In genomic region chr13:11958271-11958670, GRCm38 (mm10) we compare ENCODE assay signal across 25 mouse cellular contexts.
A peak's percentile ranks its signal among the peaks of the same experiment; 100 is the strongest.
DNase-seq lines count a peak whose midpoint lies in the region; ATAC-seq and TF ChIP-seq lines count a peak whose summit lies in the region.
"Had no signal": no experiment of that assay in that cellular context is flagged by ENCODE, and none has a peak within 500 bp of the region (broad histone marks: within the 10 kb centered on the region; RNA-seq: fewer than 3 reads in every experiment).

No protein-coding gene starts in this region.

- H3K9ac ChIP-seq in hindbrain, embryonic 11.5 days (ENCODE audit: low read depth, low read length), result no peak overlapping the region
- H3K9ac ChIP-seq: embryonic facial prominence, embryonic 13.5 days; forebrain, embryonic 12.5 days; forebrain, embryonic 15.5 days; hindbrain, embryonic 13.5 days had no signal

- 68% methylated on average over 4 of the region's 4 CpGs for WGBS in thymus, adult 2 months
- WGBS in hindbrain, embryonic 11.5 days, result 90% methylated on average over 4 of the region's 4 CpGs

- no peaks in the 10 kb centered on the region for H3K36me3 ChIP-seq in thymus, adult 2 months (ENCODE audit: control insufficient read depth, insufficient read depth, low read length)
- H3K36me3 ChIP-seq in hindbrain, embryonic 11.5 days (ENCODE audit: control insufficient read depth, insufficient read depth, low read length), result no peaks in the 10 kb centered on the region
- H3K36me3 ChIP-seq: embryonic facial prominence, embryonic 10.5 days; embryonic facial prominence, embryonic 13.5 days; forebrain, embryonic 12.5 days; forebrain, embryonic 15.5 days; hindbrain, embryonic 13.5 days had no signal

- H3K4me1 ChIP-seq in thymus, adult 2 months (replicated peaks; ENCODE audit: control insufficient read depth, insufficient read depth, low read length), result no peaks in the 10 kb centered on the region; the same call in 1 of the 2 replicates
- no peaks in the 10 kb centered on the region for H3K4me1 ChIP-seq in hindbrain, embryonic 11.5 days (replicated peaks; ENCODE audit: control insufficient read depth, insufficient read depth, low read length)
- H3K4me1 ChIP-seq: embryonic facial prominence, embryonic 10.5 days; embryonic facial prominence, embryonic 13.5 days; forebrain, embryonic 12.5 days; forebrain, embryonic 15.5 days; hindbrain, embryonic 13.5 days had no signal

- no peak overlapping the region for H3K4me3 ChIP-seq in thymus, adult 2 months (ENCODE audit: control insufficient read depth, insufficient read depth, low read length)
- H3K4me3 ChIP-seq in hindbrain, embryonic 11.5 days (ENCODE audit: low read depth, low read length), result no peak overlapping the region
- H3K4me3 ChIP-seq: embryonic facial prominence, embryonic 10.5 days; embryonic facial prominence, embryonic 13.5 days; erythroblast, embryonic 14.5 days; forebrain, embryonic 12.5 days; forebrain, embryonic 15.5 days; gastrocnemius, adult 2 months; hindbrain, embryonic 13.5 days had no signal

- DNase-seq in thymus, adult 2 months, result no peak
- DNase-seq in thymus, adult 18-20 months, result no peak
- peak; percentile 57 for DNase-seq in CD4-positive helper T cell, adult 2 months (ENCODE audit: low read depth, low spot score)
- peak; percentile 67 for DNase-seq in CD4-positive, CD25-positive, alpha-beta regulatory T cell, adult 2 months (ENCODE audit: low read depth, low spot score)
- peak; percentile 6 for DNase-seq in induced T-regulatory cell, adult 2 months (ENCODE audit: low read depth)
- no peak for DNase-seq in hindbrain, embryonic 11.5 days (ENCODE audit: low spot score)
- DNase-seq: adrenal gland, postnatal 10 days; adrenal gland, postnatal 36 days; cerebellum, adult 18-20 months; cerebellum, adult 9-10 months; cerebellum, postnatal 14 days; gastrocnemius, adult 2 months; gastrocnemius, postnatal 14 days; heart, adult 11 months had no signal

- no peak for TF ChIP-seq CTCF in thymus, adult 2 months (IDR thresholded peaks at IDR 0.05; ENCODE audit: borderline replicate concordance, control insufficient read depth, extremely low read depth, insufficient read depth, low read length, poor library complexity)

- no peak for TF ChIP-seq POLR2A in thymus, adult 2 months (IDR thresholded peaks at IDR 0.05; ENCODE audit: control insufficient read depth, extremely low read depth, insufficient read depth, low read length, poor library complexity)

- no peaks in the 10 kb centered on the region for H3K9me3 ChIP-seq in hindbrain, embryonic 11.5 days (ENCODE audit: control insufficient read depth, low read length)
- H3K9me3 ChIP-seq: embryonic facial prominence, embryonic 10.5 days; embryonic facial prominence, embryonic 13.5 days; forebrain, embryonic 12.5 days; forebrain, embryonic 15.5 days; hindbrain, embryonic 13.5 days had no signal

- ATAC-seq in megakaryocyte-erythroid progenitor cell, adult 5-6 weeks (replicated peaks; ENCODE audit: low FRiP score, low TSS enrichment, poor library complexity, severe bottlenecking), result no peak
- no peak for ATAC-seq in hindbrain, embryonic 11.5 days (ENCODE audit: low FRiP score)
- ATAC-seq: activated CD4-positive, CD25-positive, alpha-beta regulatory T cell, adult 4 months; forebrain, embryonic 15.5 days; hindbrain, embryonic 16.5 days; intestine, embryonic 16.5 days had no signal

- H3K4me2 ChIP-seq in hindbrain, embryonic 11.5 days (replicated peaks; ENCODE audit: low read depth, low read length), result no peak overlapping the region
- H3K4me2 ChIP-seq: embryonic facial prominence, embryonic 13.5 days; forebrain, embryonic 12.5 days; forebrain, embryonic 15.5 days; heart, embryonic 11.5 days; hindbrain, embryonic 13.5 days had no signal

- H3K27me3 ChIP-seq in thymus, adult 2 months (ENCODE audit: control insufficient read depth, insufficient read depth, low read length), result no peaks in the 10 kb centered on the region
- no peaks in the 10 kb centered on the region for H3K27me3 ChIP-seq in hindbrain, embryonic 11.5 days (ENCODE audit: control insufficient read depth, insufficient read depth, low read length)
- H3K27me3 ChIP-seq: embryonic facial prominence, embryonic 13.5 days; forebrain, embryonic 12.5 days; forebrain, embryonic 15.5 days; hindbrain, embryonic 13.5 days had no signal

- H3K27ac ChIP-seq in thymus, adult 2 months (ENCODE audit: control insufficient read depth, insufficient read depth, low read length), result peak overlapping the region; percentile 58; the same call in 1 of the 2 replicates
- no peak overlapping the region for H3K27ac ChIP-seq in hindbrain, embryonic 11.5 days (ENCODE audit: low read depth, low read length)
- H3K27ac ChIP-seq: embryonic facial prominence, embryonic 10.5 days; embryonic facial prominence, embryonic 13.5 days; forebrain, embryonic 12.5 days; forebrain, embryonic 15.5 days; gastrocnemius, adult 2 months; hindbrain, embryonic 13.5 days had no signal

Comparison
In these comparisons a context has a peak if more than half of its experiments do, and no peak if none do; other contexts are left out.
1. DNase-seq: peak in CD4-positive helper T cell, adult 2 months (single experiment), CD4-positive, CD25-positive, alpha-beta regulatory T cell, adult 2 months (single experiment) and induced T-regulatory cell, adult 2 months (single experiment); none in thymus, adult 2 months (single experiment), thymus, adult 18-20 months (0 of 2) and hindbrain, embryonic 11.5 days (single experiment).